Mouse (Mus musculus): Measurements from ENCODE around the gene Apobec2. TPM values are rescaled to one million over a fixed set of nuclear protein-coding genes. Genes with fewer than 3 reads are reported as not detected.

The Apobec2 gene
- 9.1 TPM for polyA plus RNA-seq (2017; shearing (Covaris generic))

GRCm38 (mm10) chr17:48432158-48432980 is at the start of gene Apobec2:
Gene Apobec2, minus strand, starts transcription at chr17:48432930.

DNA sequence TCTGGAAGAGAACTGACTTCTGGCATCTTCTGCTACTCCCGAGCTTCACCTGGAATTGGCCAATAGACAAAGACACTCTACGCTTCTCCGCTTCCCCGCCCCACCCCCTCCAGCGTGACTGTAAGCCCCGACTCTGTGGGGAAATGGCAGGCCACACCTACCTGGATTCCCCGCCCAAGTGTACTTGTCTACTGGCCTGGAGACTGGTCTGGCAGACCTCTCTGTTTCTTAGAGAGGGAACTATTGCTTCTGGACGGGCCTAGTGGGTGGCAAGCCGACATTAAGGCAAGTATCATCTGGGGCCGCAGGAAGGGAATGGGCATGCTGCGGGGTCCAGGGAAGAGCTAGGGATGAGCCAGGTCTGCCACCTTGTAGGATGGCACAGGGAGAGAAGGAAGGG is 22.0 kb upstream of the Apobec2 start, which contains the start of gene Unc5cl:
TSS of gene Unc5cl (plus strand) at position 214 of the 400 bp plus-strand sequence.

GRCm38 (mm10) chr17:48451353-48451675 is 18.6 kb upstream of the Apobec2 start, which contains the start of gene Tspo2:
Gene Tspo2, minus strand, starts transcription at chr17:48451522.

DNA sequence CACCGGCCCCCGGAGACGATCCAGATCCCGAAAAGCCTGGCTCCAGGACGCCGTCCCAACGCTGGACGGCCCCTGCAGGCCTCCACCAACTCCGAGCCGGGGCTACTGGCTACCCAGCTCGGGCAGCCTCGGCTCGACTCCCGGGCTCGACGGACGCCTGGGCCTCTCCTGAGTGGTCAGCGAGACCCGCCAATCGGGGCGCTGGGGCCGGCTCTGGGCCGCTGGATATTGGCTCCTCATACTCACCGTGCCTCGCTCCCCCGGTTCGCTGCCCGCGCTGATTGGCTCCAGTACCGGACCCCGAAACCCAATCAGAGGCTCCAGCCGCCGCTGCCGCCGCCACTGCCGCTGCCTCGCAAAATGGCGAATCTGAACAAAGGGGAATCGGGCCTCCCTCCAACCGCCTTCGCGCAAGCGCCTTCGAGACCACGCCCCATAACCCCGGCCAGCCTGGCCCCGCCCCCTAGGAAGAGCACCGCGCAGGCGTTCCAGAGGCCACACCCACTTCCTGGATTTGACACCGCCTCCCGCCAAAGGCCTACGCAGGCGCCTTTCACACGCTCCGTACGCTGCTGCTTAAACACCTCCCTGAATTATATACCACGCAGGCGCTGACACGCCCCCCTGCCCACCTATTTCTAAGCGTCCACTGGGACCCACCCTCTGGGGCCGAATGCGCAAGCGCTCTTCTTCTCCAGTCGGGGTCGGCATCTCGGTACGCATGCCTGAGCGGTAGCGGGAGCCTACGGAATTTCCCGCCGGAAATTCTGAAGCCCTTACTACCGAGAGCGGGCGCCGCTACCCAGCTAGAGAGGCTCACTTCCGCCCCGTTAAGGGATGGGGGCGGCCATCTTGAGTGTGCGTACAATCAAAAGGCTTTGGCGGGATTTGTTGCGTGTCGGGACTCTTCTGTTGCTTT is 23.1 kb downstream of the Apobec2 start, which contains the start of the genes Nfya and Oard1:
TSS of gene Nfya (minus strand) at position 527 of the 919 bp plus-strand sequence.
TSS of gene Oard1 (plus strand) at position 635 of the 919 bp plus-strand sequence.

Other genes starting within 250 kb of the Apobec2 start
- gene Trem1, start 200.2 kb downstream of the Apobec2 start, polyA plus RNA-seq (2017; shearing (Covaris generic)), result not detected
- gene Trem3, start 185.2 kb downstream of the Apobec2 start, polyA plus RNA-seq (2017; shearing (Covaris generic)), result not detected
- 1.6 TPM for gene Treml4, start 168.6 kb downstream of the Apobec2 start, polyA plus RNA-seq (2017; shearing (Covaris generic))
- gene Treml2, start 133.4 kb downstream of the Apobec2 start, polyA plus RNA-seq (2017; shearing (Covaris generic)), result 31.1 TPM
- 2.4 TPM for gene B430306N03Rik, start 116.8 kb downstream of the Apobec2 start, polyA plus RNA-seq (2017; shearing (Covaris generic))
- not detected for gene Trem2, start 86.5 kb downstream of the Apobec2 start, polyA plus RNA-seq (2017; shearing (Covaris generic))
- not detected for gene Treml1, start 73.0 kb downstream of the Apobec2 start, polyA plus RNA-seq (2017; shearing (Covaris generic))
- gene Nfya, start 23.0 kb downstream of the Apobec2 start, polyA plus RNA-seq (2017; shearing (Covaris generic)), result 7.5 TPM
- gene Oard1, start 22.9 kb downstream of the Apobec2 start, polyA plus RNA-seq (2017; shearing (Covaris generic)), result 83.3 TPM
- 0.37 TPM for gene Tspo2, start 18.6 kb upstream of the Apobec2 start, polyA plus RNA-seq (2017; shearing (Covaris generic))
- gene Unc5cl, start 22.0 kb upstream of the Apobec2 start, polyA plus RNA-seq (2017; shearing (Covaris generic)), result 40.4 TPM

Measured in activated CD4-positive, CD25-positive, alpha-beta regulatory T cell, adult 9 weeks (primary cell).